Mouse (Mus musculus) MEL (cell line): ENCODE measurements around the gene D630036H23Rik. TPM values are rescaled to one million over a fixed set of nuclear protein-coding genes. Genes with fewer than 3 reads are reported as not detected.

Source experiments
- DNase-seq: peaks from one replicate; pipeline ENCODE4 v3.0.0; 2011; ENCODE audit warnings: low read depth, low spot score
- H3K27ac ChIP-seq: 2 replicates; pipeline ENCODE4 v1.5.1; 2012; ENCODE audit warnings: low read depth, mild to moderate bottlenecking, control low read depth, low read length, moderate library complexity; ENCODE audit not compliant: control insufficient read depth
- H3K27me3 ChIP-seq, 2 experiments: fragments of 150-350 bp in 1 of 2; sonication (generic) in 1 of 2; 2 replicates each; pipeline ENCODE4 v1.6.1; 2012; ENCODE audit warnings: low read length in 2 of 2, mild to moderate bottlenecking in 2 of 2, improper control_type of control experiment in 1 of 2, moderate library complexity in 1 of 2; ENCODE audit not compliant: insufficient read depth in 2 of 2, control insufficient read depth in 1 of 2
- H3K36me3 ChIP-seq, 2 experiments: 2 replicates each; pipeline ENCODE4 v1.6.1; 2012 to 2014; ENCODE audit warnings: low read length in 2 of 2, improper control_type of control experiment in 1 of 2, inconsistent platforms in 1 of 2, mild to moderate bottlenecking in 1 of 2; ENCODE audit not compliant: insufficient read depth in 2 of 2, control insufficient read depth in 1 of 2
- H3K4me1 ChIP-seq, 2 experiments: fragments of 150-350 bp in 1 of 2; sonication (generic) in 1 of 2; 2 replicates each; pipeline ENCODE4 v1.6.1; 2012; ENCODE audit warnings: low read length in 2 of 2, improper control_type of control experiment in 1 of 2, mild to moderate bottlenecking in 1 of 2; ENCODE audit not compliant: insufficient read depth in 2 of 2, control insufficient read depth in 1 of 2
- H3K4me3 ChIP-seq, 2 experiments: fragments of 150-350 bp in 1 of 2; sonication (generic) in 1 of 2; 2 replicates each; pipeline ENCODE4 v1.5.1; 2012; ENCODE audit warnings: low read depth in 2 of 2, low read length in 2 of 2, mild to moderate bottlenecking in 2 of 2, moderate library complexity in 2 of 2, control low read depth in 1 of 2, improper control_type of control experiment in 1 of 2; ENCODE audit not compliant: control insufficient read depth in 1 of 2, insufficient read depth in 1 of 2
- H3K79me2 ChIP-seq: 2 replicates; pipeline ENCODE4 v1.6.1; 2012; ENCODE audit warnings: mild to moderate bottlenecking, low read length, moderate library complexity; ENCODE audit not compliant: control insufficient read depth, poor library complexity, insufficient read depth
- H3K9ac ChIP-seq: 2 replicates; pipeline ENCODE4 v1.6.1; 2012; ENCODE audit warnings: low read depth, mild to moderate bottlenecking, control low read depth, low read length, moderate library complexity; ENCODE audit not compliant: control insufficient read depth, poor library complexity, severe bottlenecking
- H3K9me3 ChIP-seq: fragments of 150-350 bp; sonication (generic); replicated peaks from 2 replicates; pipeline ENCODE4 v1.6.1; 2012; ENCODE audit warnings: mild to moderate bottlenecking, low read length, improper control_type of control experiment, moderate library complexity; ENCODE audit not compliant: insufficient read depth
- BHLHE40 ChIP-seq: IDR thresholded peaks from 2 replicates; pipeline ENCODE4 v1.6.1; 2012; ENCODE audit warnings: low read depth, mild to moderate bottlenecking, inconsistent platforms, low read length, improper control_type of control experiment, borderline replicate concordance
- CHD1 ChIP-seq: IDR thresholded peaks from 2 replicates; pipeline ENCODE4 v1.6.1; 2012; ENCODE audit warnings: low read depth, mild to moderate bottlenecking, inconsistent platforms, low read length, improper control_type of control experiment
- CHD2 ChIP-seq: IDR thresholded peaks from 2 replicates; pipeline ENCODE4 v1.6.1; 2011; ENCODE audit warnings: low read length, improper control_type of control experiment
- E2F4 ChIP-seq: IDR thresholded peaks from 2 replicates; pipeline ENCODE4 v1.6.1; 2011; ENCODE audit warnings: low read depth, low read length, improper control_type of control experiment, borderline replicate concordance
- ETS1 ChIP-seq: IDR thresholded peaks from 2 replicates; pipeline ENCODE4 v1.6.1; 2012; ENCODE audit warnings: low read depth, mild to moderate bottlenecking, inconsistent platforms, low read length, improper control_type of control experiment, moderate library complexity
- GATA1 ChIP-seq: IDR thresholded peaks from 2 replicates; pipeline ENCODE4 v1.6.1; 2011; ENCODE audit warnings: low read depth, low read length, improper control_type of control experiment
- HCFC1 ChIP-seq: IDR thresholded peaks from 2 replicates; pipeline ENCODE4 v1.6.1; 2012; ENCODE audit warnings: low read depth, mild to moderate bottlenecking, inconsistent platforms, low read length, improper control_type of control experiment, moderate library complexity
- JUND ChIP-seq: IDR thresholded peaks from 2 replicates; pipeline ENCODE4 v1.6.1; 2011; ENCODE audit warnings: low read depth, mild to moderate bottlenecking, improper control_type of control experiment, low read length
- KAT2A ChIP-seq: conservative IDR thresholded peaks from 2 replicates; pipeline ENCODE4 v1.6.1; 2012; ENCODE audit warnings: low read depth, low read length, improper control_type of control experiment, inconsistent platforms
- MAFK ChIP-seq: IDR thresholded peaks from 2 replicates; pipeline ENCODE4 v1.6.1; 2011; ENCODE audit warnings: low read depth, mild to moderate bottlenecking, low read length, improper control_type of control experiment, borderline replicate concordance
- MAX ChIP-seq: IDR thresholded peaks from 2 replicates; pipeline ENCODE4 v1.6.1; 2011; ENCODE audit warnings: low read length, improper control_type of control experiment
- MAZ ChIP-seq: IDR thresholded peaks from 2 replicates; pipeline ENCODE4 v1.6.1; 2012; ENCODE audit warnings: low read depth, mild to moderate bottlenecking, inconsistent platforms, low read length, improper control_type of control experiment
- MXI1 ChIP-seq: IDR thresholded peaks from 2 replicates; pipeline ENCODE4 v1.6.1; 2011; ENCODE audit warnings: mild to moderate bottlenecking, low read depth, low read length, improper control_type of control experiment
- NELFE ChIP-seq: IDR thresholded peaks from 2 replicates; pipeline ENCODE4 v1.6.1; 2011; ENCODE audit warnings: low read depth, low read length, improper control_type of control experiment
- RAD21 ChIP-seq: IDR thresholded peaks from 2 replicates; pipeline ENCODE4 v1.6.1; 2011; ENCODE audit warnings: mild to moderate bottlenecking, low read depth, low read length, improper control_type of control experiment
- RCOR1 ChIP-seq: IDR thresholded peaks from 2 replicates; pipeline ENCODE4 v1.6.1; 2012; ENCODE audit warnings: low read depth, mild to moderate bottlenecking, inconsistent platforms, low read length, improper control_type of control experiment
- SMC3 ChIP-seq: IDR thresholded peaks from 2 replicates; pipeline ENCODE4 v1.6.1; 2011; ENCODE audit warnings: low read depth, low read length, improper control_type of control experiment
- TBP ChIP-seq: IDR thresholded peaks from 2 replicates; pipeline ENCODE4 v1.8.0; 2011; ENCODE audit warnings: low read depth, low read length, improper control_type of control experiment
- TCF12 ChIP-seq: IDR thresholded peaks from 2 replicates; pipeline ENCODE4 v1.6.1; 2014; ENCODE audit warnings: low read depth, mild to moderate bottlenecking, inconsistent platforms, low read length, improper control_type of control experiment, moderate library complexity
- UBTF ChIP-seq: IDR thresholded peaks from 2 replicates; pipeline ENCODE4 v1.6.1; 2012; ENCODE audit warnings: low read depth, mild to moderate bottlenecking, inconsistent platforms, low read length, improper control_type of control experiment, moderate library complexity, borderline replicate concordance; ENCODE audit not compliant: insufficient read depth
- USF1 ChIP-seq: IDR thresholded peaks from 2 replicates; pipeline ENCODE4 v1.6.1; 2014; ENCODE audit warnings: low read depth, mild to moderate bottlenecking, inconsistent platforms, low read length, improper control_type of control experiment, moderate library complexity
- ZKSCAN1 ChIP-seq: IDR thresholded peaks from 2 replicates; pipeline ENCODE4 v1.6.1; 2012; ENCODE audit warnings: low read depth, mild to moderate bottlenecking, inconsistent platforms, low read length, improper control_type of control experiment, moderate library complexity
- ZMIZ1 ChIP-seq: IDR thresholded peaks from 2 replicates; pipeline ENCODE4 v1.6.1; 2012; ENCODE audit warnings: low read depth, mild to moderate bottlenecking, inconsistent platforms, low read length, improper control_type of control experiment, moderate library complexity
- ZNF384 ChIP-seq: IDR thresholded peaks from 2 replicates; pipeline ENCODE4 v1.6.1; 2012; ENCODE audit warnings: low read depth, mild to moderate bottlenecking, inconsistent platforms, low read length, improper control_type of control experiment
- polyA plus RNA-seq, 2 experiments: library from polyadenylated mRNA; stranded (reverse) in 1 of 2; unstranded in 1 of 2; fragments of >175 nt in 1 of 2; fragments of >200 nt in 1 of 2; gene quantifications; 2 replicates each; pipeline versions ENCODE4 v1.2.1 to v1.2.4; 2012; ENCODE audit warnings: low replicate concordance in 2 of 2, low read depth in 1 of 2; ENCODE audit not compliant: insufficient read length in 2 of 2, insufficient read depth in 1 of 2, missing spikeins in 1 of 2
- total RNA-seq: library from RNA; depleted of rRNA; stranded (reverse); fragments of 300-350 nt; gene quantifications from 2 replicates; pipeline ENCODE4 v1.2.3, GENCODE M21; 2012

Gene D630036H23Rik
- total and polyA plus RNA-seq, 3 experiments: 0.42 to 1.0 TPM; not detected in 1

- H3K36me3 ChIP-seq: no peaks in the 10 kb centered on the region
- H3K27ac ChIP-seq: no peak overlapping the region
- no peak for DNase-seq
- no peaks in the 10 kb centered on the region for H3K9me3 ChIP-seq
- TF ChIP-seq MAX: no peak
- no peak for TF ChIP-seq MAZ
- no peak for TF ChIP-seq USF1
- no peak for TF ChIP-seq ZMIZ1
- no peak for TF ChIP-seq KAT2A
- TF ChIP-seq GATA1: no peak
- no peak for TF ChIP-seq ETS1
- TF ChIP-seq BHLHE40: no peak
- TF ChIP-seq TCF12: no peak
- no peak for TF ChIP-seq NELFE
- no peak for TF ChIP-seq CHD1
- no peak for TF ChIP-seq MAFK
- no peak for TF ChIP-seq RCOR1
- no peak for TF ChIP-seq JUND
- no peak for TF ChIP-seq E2F4
- no peak for TF ChIP-seq SMC3
- no peak for TF ChIP-seq ZKSCAN1
- TF ChIP-seq TBP: no peak
- TF ChIP-seq UBTF: no peak
- H3K27me3 ChIP-seq: no peaks in the 10 kb centered on the region
- H3K4me1 ChIP-seq: no peaks in the 10 kb centered on the region
- H3K9ac ChIP-seq: no peak overlapping the region
- H3K4me3 ChIP-seq: no peak overlapping the region
- H3K79me2 ChIP-seq: no peaks in the 10 kb centered on the region
Measured at GRCm38 (mm10) chr12:36344131-36344530, 37.9 kb downstream of the D630036H23Rik start.

- H3K4me1 ChIP-seq: no peaks in the 10 kb centered on the region
- no peaks in the 10 kb centered on the region for H3K9me3 ChIP-seq
- no peak overlapping the region for H3K9ac ChIP-seq
- H3K36me3 ChIP-seq: no peaks in the 10 kb centered on the region
- DNase-seq: no peak
- H3K79me2 ChIP-seq: no peaks in the 10 kb centered on the region
- no peak overlapping the region for H3K27ac ChIP-seq
- no peak overlapping the region for H3K4me3 ChIP-seq
- TF ChIP-seq HCFC1 (no peak), CHD2 (no peak), MXI1 (no peak), ZKSCAN1 (no peak), RAD21 (no peak), ZNF384 (no peak), USF1 (no peak), NELFE (no peak)
- no peaks in the 10 kb centered on the region for H3K27me3 ChIP-seq
Measured at GRCm38 (mm10) chr12:36333837-36334281, 48.1 kb downstream of the D630036H23Rik start.
